Mouse (Mus musculus): ENCODE results near the gene Map2k7.

DNA sequence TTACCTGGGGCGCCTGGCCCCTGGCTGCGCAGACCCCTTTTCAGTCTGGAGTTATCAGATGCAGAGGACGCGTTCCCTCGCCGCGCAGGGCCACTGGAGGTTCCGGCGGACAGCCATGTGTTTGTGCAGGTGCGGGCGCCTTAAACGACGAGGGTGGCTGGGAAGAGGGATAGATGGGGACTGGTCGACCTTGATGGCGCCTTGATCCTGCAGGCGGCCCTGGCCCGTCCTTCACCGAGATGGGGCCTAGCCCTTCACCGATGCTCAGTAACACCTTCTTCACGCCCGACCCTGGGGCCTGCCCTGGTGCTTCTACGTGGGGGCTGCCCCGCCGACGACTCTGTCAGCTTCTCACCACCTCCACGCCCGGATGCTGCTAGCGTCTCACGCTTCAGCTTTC lies 10.7 kb downstream of the Map2k7 start:
- TF ChIP-seq CTCF (IDR thresholded peaks at IDR 0.05; ENCODE audit: low read depth): no peak
- 0 out of 2 replicates have a peak, but pooled peaks have one; percentile 38 for TF ChIP-seq EP300 (IDR thresholded peaks at IDR 0.05; ENCODE audit: low read depth)
